Mouse (Mus musculus): Measurements from ENCODE around the gene Defa34. TPM values are rescaled to one million over a fixed set of nuclear protein-coding genes. Genes with fewer than 3 reads are reported as not detected.
"Not testable (repeated sequence)": the region's sequence is repeated elsewhere in the genome, so short reads cannot be mapped to it uniquely, and the experiment has no call there.

Defa34 gene
- polyA plus RNA-seq (2012; ENCODE audit: insufficient read depth, insufficient read length, missing spikeins), result not detected in 2 replicates

GRCm38 (mm10) chr8:21665497-21665896, at the start of gene Defa34:
Gene Defa34, plus strand, starts transcription at chr8:21665797.
- not testable (repeated sequence) for H3K27ac ChIP-seq (ENCODE audit: insufficient read depth, low read depth, low read length); H3K4me3 ChIP-seq (ENCODE audit: insufficient read depth, low read length)

GRCm38 (mm10) chr8:21617883-21618282, 47.7 kb upstream of the Defa34 start, which contains the start of gene Defa26:
Gene Defa26, plus strand, starts transcription at chr8:21618183.
- H3K27ac ChIP-seq (ENCODE audit: insufficient read depth, low read depth, low read length); H3K4me3 ChIP-seq (ENCODE audit: insufficient read depth, low read length); H3K4me1 ChIP-seq (ENCODE audit: control insufficient read depth, insufficient read depth, low read length): not testable (repeated sequence)

More at GRCm38 (mm10) chr8:21665497-21665896, at the start of gene Defa34:
- H3K4me1 ChIP-seq (ENCODE audit: control insufficient read depth, insufficient read depth, low read length), result not testable (repeated sequence)

GRCm38 (mm10) chr8:21655480-21655879, 10.1 kb upstream of the Defa34 start, which contains the start of gene Defa17:
Gene Defa17, plus strand, starts transcription at chr8:21655780.
- not testable (repeated sequence) for H3K27ac ChIP-seq (ENCODE audit: insufficient read depth, low read depth, low read length); H3K4me1 ChIP-seq (ENCODE audit: control insufficient read depth, insufficient read depth, low read length); H3K4me3 ChIP-seq (ENCODE audit: insufficient read depth, low read length)

- not testable (repeated sequence) for H3K4me3 ChIP-seq (ENCODE audit: insufficient read depth, low read length); H3K27ac ChIP-seq (ENCODE audit: insufficient read depth, low read depth, low read length); H3K4me1 ChIP-seq (ENCODE audit: control insufficient read depth, insufficient read depth, low read length)
These were observed 37.9 kb downstream of the Defa34 start, which contains the start of gene AY761184 for GRCm38 (mm10) chr8:21703545-21703944. Gene AY761184, minus strand, starts transcription at chr8:21703645.

Other genes starting within 250 kb of the Defa34 start
- gene Defa36, start 238.4 kb upstream of the Defa34 start, polyA plus RNA-seq (2012; ENCODE audit: insufficient read depth, insufficient read length, missing spikeins), result not detected in 2 replicates
- not detected in 2 replicates for gene Gm7849, start 209.2 kb upstream of the Defa34 start, polyA plus RNA-seq (2012; ENCODE audit: insufficient read depth, insufficient read length, missing spikeins)
- not detected in 2 replicates for gene Defa20, start 156.5 kb upstream of the Defa34 start, polyA plus RNA-seq (2012; ENCODE audit: insufficient read depth, insufficient read length, missing spikeins)
- gene Defa32, start 136.8 kb upstream of the Defa34 start, polyA plus RNA-seq (2012; ENCODE audit: insufficient read depth, insufficient read length, missing spikeins), result not detected in 2 replicates
- gene Defa37, start 100.4 kb upstream of the Defa34 start, polyA plus RNA-seq (2012; ENCODE audit: insufficient read depth, insufficient read length, missing spikeins), result not detected in 2 replicates
- gene Defa28, start 82.8 kb upstream of the Defa34 start, polyA plus RNA-seq (2012; ENCODE audit: insufficient read depth, insufficient read length, missing spikeins), result not detected in 2 replicates
- gene Gm7861, start 71.3 kb upstream of the Defa34 start, polyA plus RNA-seq (2012; ENCODE audit: insufficient read depth, insufficient read length, missing spikeins), result not detected in 2 replicates
- not detected in 2 replicates for gene Defa26, start 47.6 kb upstream of the Defa34 start, polyA plus RNA-seq (2012; ENCODE audit: insufficient read depth, insufficient read length, missing spikeins)
- gene Defa17, start 10.0 kb upstream of the Defa34 start, polyA plus RNA-seq (2012; ENCODE audit: insufficient read depth, insufficient read length, missing spikeins), result not detected in 2 replicates
- not detected in 2 replicates for gene AY761184, start 37.8 kb downstream of the Defa34 start, polyA plus RNA-seq (2012; ENCODE audit: insufficient read depth, insufficient read length, missing spikeins)
- gene Defa24, start 68.7 kb downstream of the Defa34 start, polyA plus RNA-seq (2012; ENCODE audit: insufficient read depth, insufficient read length, missing spikeins), result not detected in 2 replicates
- gene Defb50, start 157.7 kb downstream of the Defa34 start, polyA plus RNA-seq (2012; ENCODE audit: insufficient read depth, insufficient read length, missing spikeins), result not detected in 2 replicates
- gene Defb2, start 174.1 kb downstream of the Defa34 start, polyA plus RNA-seq (2012; ENCODE audit: insufficient read depth, insufficient read length, missing spikeins), result not detected in 2 replicates
- not detected in 2 replicates for gene Defb10, start 193.1 kb downstream of the Defa34 start, polyA plus RNA-seq (2012; ENCODE audit: insufficient read depth, insufficient read length, missing spikeins)
- not detected in 2 replicates for gene Defb9, start 219.6 kb downstream of the Defa34 start, polyA plus RNA-seq (2012; ENCODE audit: insufficient read depth, insufficient read length, missing spikeins)
- gene Defb11, start 240.6 kb downstream of the Defa34 start, polyA plus RNA-seq (2012; ENCODE audit: insufficient read depth, insufficient read length, missing spikeins), result not detected in 2 replicates